Mouse (Mus musculus) adrenal gland, postnatal 36 days (tissue): Measurements from ENCODE around the gene Rab40c. TPM values are rescaled to one million over a fixed set of nuclear protein-coding genes. Genes with fewer than 3 reads are reported as not detected.

Experiments used
- total RNA-seq, 2 experiments: library from RNA; stranded (reverse); gene quantifications; 2 replicates each; pipeline ENCODE4 v1.2.3; 2021

The Rab40c gene
- total RNA-seq, 2 experiments from 2014 or later = 20.6 to 46.0 TPM

Other genes starting within 250 kb of the Rab40c start
- gene Gng13, start 202.6 kb downstream of the Rab40c start, total RNA-seq = 1 to 10 TPM; 1.7 to 2.3 TPM
- gene Chtf18, start 192.3 kb downstream of the Rab40c start, total RNA-seq = 1 to 10 TPM; 3.6 to 4.0 TPM
- 10 to 100 TPM; 12.5 to 13.4 TPM for gene Rpusd1, start 192.1 kb downstream of the Rab40c start, total RNA-seq
- not detected for gene Mslnl, start 183.7 kb downstream of the Rab40c start, total RNA-seq
- gene Msln, start 165.3 kb downstream of the Rab40c start, total RNA-seq = 1 to 10 TPM; 5.5 to 8.2 TPM
- 10 to 100 TPM; 26.0 to 31.0 TPM for gene Narfl, start 146.0 kb downstream of the Rab40c start, total RNA-seq
- gene Haghl, start 134.1 kb downstream of the Rab40c start, total RNA-seq = 10 to 100 TPM; 17.6 to 32.8 TPM
- gene Ccdc78, start 133.1 kb downstream of the Rab40c start, total RNA-seq = not detected
- gene Fam173a, start 126.8 kb downstream of the Rab40c start, total RNA-seq = 10 to 100 TPM; 76.7 to 85.4 TPM
- not detected for gene AC134908.4, start 124.1 kb downstream of the Rab40c start, total RNA-seq
- gene Metrn, start 122.6 kb downstream of the Rab40c start, total RNA-seq = 10 to 100 TPM; 24.5 to 27.7 TPM
- gene Fbxl16, start 110.6 kb downstream of the Rab40c start, total RNA-seq = 10 to 100 TPM; 19.4 to 34.2 TPM
- gene Wdr24, start 96.1 kb downstream of the Rab40c start, total RNA-seq = 10 to 100 TPM; 16.6 to 20.8 TPM
- 10 to 100 TPM; 87.8 to 93.9 TPM for gene Jmjd8, start 90.9 kb downstream of the Rab40c start, total RNA-seq
- 100 to 1,000 TPM; 167 to 173 TPM for gene Stub1, start 86.3 kb downstream of the Rab40c start, total RNA-seq
- gene Rhbdl1, start 82.4 kb downstream of the Rab40c start, total RNA-seq = 10 to 100 TPM; 17.4 to 20.3 TPM
- 10 to 100 TPM in 1 of 2 experiments, 1 to 10 TPM in 1; 9.5 to 13.3 TPM for gene Gm20683, start 78.0 kb downstream of the Rab40c start, total RNA-seq
- 100 to 1,000 TPM in 1 of 2 experiments, 10 to 100 TPM in 1; 97.2 to 104 TPM for gene Rhot2, start 74.9 kb downstream of the Rab40c start, total RNA-seq
- gene Wdr90, start 58.2 kb downstream of the Rab40c start, total RNA-seq = 10 to 100 TPM; 12.9 to 15.6 TPM
- 100 to 1,000 TPM; 340 to 398 TPM for gene Mcrip2, start 51.0 kb downstream of the Rab40c start, total RNA-seq
- gene Mettl26, start 44.7 kb downstream of the Rab40c start, total RNA-seq = 100 to 1,000 TPM; 106 to 124 TPM
- 1 to 10 TPM in 1 of 2 experiments, under 1 TPM in 1; 0.99 to 1.2 TPM for gene Wfikkn1, start 38.9 kb downstream of the Rab40c start, total RNA-seq
- 100 to 1,000 TPM in 1 of 2 experiments, 10 to 100 TPM in 1; 96.8 to 117 TPM for gene Pigq, start 25.2 kb upstream of the Rab40c start, total RNA-seq
- gene Nhlrc4, start 25.2 kb upstream of the Rab40c start, total RNA-seq = not detected
- not detected for gene A930017K11Rik, start 32.8 kb upstream of the Rab40c start, total RNA-seq
- 10 to 100 TPM; 16.7 to 23.8 TPM for gene Capn15, start 66.1 kb upstream of the Rab40c start, total RNA-seq
- gene Rab11fip3, start 149.8 kb upstream of the Rab40c start, total RNA-seq = 10 to 100 TPM; 17.9 to 21.9 TPM
- gene Decr2, start 170.6 kb upstream of the Rab40c start, total RNA-seq = 10 to 100 TPM; 17.8 to 27.2 TPM
- 1 to 10 TPM; 2.2 to 3.5 TPM for gene Nme4, start 175.9 kb upstream of the Rab40c start, total RNA-seq
- gene Tmem8, start 193.6 kb upstream of the Rab40c start, total RNA-seq = 1 to 10 TPM; 5.4 to 9.4 TPM
- 10 to 100 TPM; 85.8 to 88.4 TPM for gene Mrpl28, start 203.8 kb upstream of the Rab40c start, total RNA-seq
- 10 to 100 TPM; 35.1 to 42.1 TPM for gene Axin1, start 219.0 kb upstream of the Rab40c start, total RNA-seq